Mouse (Mus musculus): ENCODE measurements at regions not wholly inside any gene's neighbourhood (a gene's known extent, or its start where the extent isn't known, plus 50 kb on each side); places are given as distances from the start of the nearest gene placed in this dataset.

DNA sequence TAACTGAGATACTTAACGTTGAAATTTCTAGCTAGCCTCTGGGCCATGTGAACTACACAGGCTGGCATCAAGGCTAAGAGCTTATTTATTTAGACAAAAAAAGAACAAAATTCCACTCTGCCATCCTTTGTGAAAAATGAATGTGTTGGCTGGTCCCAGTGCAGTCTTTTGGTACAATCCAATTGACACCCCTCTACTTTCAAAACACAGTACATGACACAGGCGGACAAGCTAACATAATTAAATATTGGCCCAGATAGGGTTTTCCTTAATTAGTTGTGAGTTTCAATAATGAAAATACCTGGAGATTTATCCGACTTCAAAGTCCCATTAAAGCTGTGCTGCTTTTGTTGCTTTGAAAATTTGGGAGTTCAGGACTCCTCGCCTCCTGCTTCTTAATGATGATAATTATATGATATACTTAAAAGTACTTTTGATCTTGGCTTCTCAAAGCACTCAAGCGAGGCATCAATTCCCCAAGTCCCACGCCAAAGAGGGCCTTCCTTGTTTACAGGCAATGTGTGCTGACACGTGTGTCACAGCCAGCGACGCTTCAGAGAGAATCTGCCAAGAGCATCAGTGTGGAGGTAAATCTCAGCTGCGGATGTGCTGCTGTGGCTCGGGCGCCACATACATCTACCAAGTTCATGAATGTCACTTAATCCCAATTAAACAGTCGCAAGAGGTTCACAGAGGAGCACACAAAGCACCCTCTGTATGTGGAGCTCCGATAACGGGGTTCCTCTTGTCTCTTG, 429.5 kb upstream of the Fam92a start:
- Histone ChIP-seq H3K4me2 (no peak overlapping the region), H3K27ac (no peak overlapping the region), H3K27me3 (no peaks in the 10 kb centered on the region), H3K4me3 (replicated peaks) (no peak overlapping the region), H3K4me1 (no peaks in the 10 kb centered on the region), H3K36me3 (no peaks in the 10 kb centered on the region), H3K9ac (no peak overlapping the region), H3K9me3 (replicated peaks) (no peaks in the 10 kb centered on the region)
- no peak for ATAC-seq (replicated peaks; ENCODE audit: low FRiP score)
- 82% methylated on average over 15 of the region's 15 CpGs for WGBS

DNA sequence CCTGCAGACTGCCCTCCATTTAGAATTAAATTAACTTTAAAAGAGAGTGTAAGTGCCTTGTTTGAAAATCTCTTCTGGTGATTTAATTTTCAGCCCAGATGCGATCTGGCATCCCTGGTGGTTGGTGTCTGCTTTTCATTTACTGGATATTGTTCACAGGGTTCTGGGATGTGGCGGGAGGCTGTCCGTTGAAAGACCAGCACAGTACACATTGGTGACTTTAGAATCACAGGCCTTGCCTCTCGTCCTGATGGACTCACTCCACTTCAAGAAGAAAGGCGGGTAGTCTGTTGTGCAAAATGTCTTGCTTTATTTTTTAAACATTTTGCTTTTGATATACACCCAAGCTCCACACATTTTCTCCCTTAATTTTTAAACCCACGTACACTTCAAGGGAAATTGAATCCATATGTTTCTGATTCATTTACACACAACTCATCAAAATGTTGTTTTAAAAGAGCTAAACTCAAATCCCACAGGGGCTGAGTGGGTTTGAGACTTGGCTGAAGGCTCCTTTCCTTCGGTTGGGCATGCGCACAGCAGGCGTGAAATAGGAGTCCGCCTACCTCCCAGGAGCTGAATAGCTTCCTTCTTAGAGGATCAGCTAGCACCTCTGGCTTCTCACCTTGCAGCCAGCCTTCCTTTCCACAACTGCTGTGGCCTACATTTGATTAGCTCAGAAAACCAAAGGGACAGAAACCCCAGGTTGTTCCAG, 424.1 kb upstream of the Fam92a start:
- Histone ChIP-seq H3K27me3 (no peaks in the 10 kb centered on the region), H3K9me3 (replicated peaks) (no peaks in the 10 kb centered on the region), H3K4me3 (replicated peaks) (no peak overlapping the region), H3K9ac (no peak overlapping the region), H3K4me2 (no peak overlapping the region), H3K27ac (no peak overlapping the region), H3K36me3 (no peaks in the 10 kb centered on the region), H3K4me1 (no peaks in the 10 kb centered on the region)
- WGBS, result 61% methylated on average over 10 of the region's 10 CpGs
- ATAC-seq (replicated peaks; ENCODE audit: low FRiP score), result no peak

DNA sequence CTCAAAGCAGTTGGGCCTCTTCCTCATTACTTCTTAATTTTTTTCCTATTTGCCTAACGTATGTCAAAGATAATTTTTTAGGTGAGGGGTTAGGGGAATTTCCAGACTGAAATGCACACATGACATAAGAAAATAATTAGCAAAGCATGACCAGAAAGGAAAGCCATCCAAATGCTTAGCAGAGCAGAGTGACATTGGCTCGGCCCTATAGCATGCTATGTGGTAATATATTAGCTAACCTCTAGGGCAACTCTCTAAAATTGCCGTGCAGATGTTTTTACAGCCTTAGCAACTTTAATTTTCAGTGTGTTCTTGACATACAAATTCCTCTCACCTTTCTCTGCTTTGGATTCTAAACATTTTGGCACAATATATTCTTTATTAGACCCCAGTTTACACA, 421.2 kb upstream of the Fam92a start:
- H3K4me3 ChIP-seq (replicated peaks), result no peak overlapping the region
- H3K36me3 ChIP-seq, result no peaks in the 10 kb centered on the region
- no peak overlapping the region for H3K4me2 ChIP-seq
- no peak overlapping the region for H3K9ac ChIP-seq
- 32% methylated on average over 3 of the region's 3 CpGs for WGBS
- 0 out of 2 replicates have a peak, but pooled peaks have one; percentile 40 for ATAC-seq (replicated peaks; ENCODE audit: low FRiP score)
- H3K27ac ChIP-seq, result no peak overlapping the region
- H3K9me3 ChIP-seq (replicated peaks), result no peaks in the 10 kb centered on the region
- H3K4me1 ChIP-seq, result no peaks in the 10 kb centered on the region
- no peaks in the 10 kb centered on the region for H3K27me3 ChIP-seq

DNA sequence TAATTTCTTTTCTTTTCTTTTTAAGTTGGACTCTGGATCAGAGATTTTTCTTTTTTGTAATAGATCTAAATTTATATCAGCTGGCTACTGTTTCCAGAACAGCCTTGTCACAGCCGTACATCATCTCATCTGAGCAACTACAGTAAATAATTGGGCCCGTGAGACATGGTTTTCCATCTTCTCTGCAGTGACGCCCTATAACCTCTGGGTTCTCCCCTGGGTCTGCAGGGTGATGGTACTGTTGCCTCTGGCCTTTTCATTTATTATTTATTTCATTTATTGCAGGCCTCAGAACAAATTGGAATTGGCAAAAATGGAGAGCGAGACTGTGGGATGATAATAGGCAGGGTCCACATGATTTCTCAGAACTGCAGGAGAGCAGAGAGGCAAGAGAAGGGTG, 406.3 kb upstream of the Fam92a start:
- no peaks in the 10 kb centered on the region for H3K27me3 ChIP-seq
- 73% methylated on average over 4 of the region's 4 CpGs for whole genome bisulfite sequencing
- no peak overlapping the region for H3K27ac ChIP-seq
- H3K4me2 ChIP-seq, result no peak overlapping the region
- no peaks in the 10 kb centered on the region for H3K9me3 ChIP-seq (replicated peaks)
- no peak overlapping the region for H3K4me3 ChIP-seq (replicated peaks)
- H3K36me3 ChIP-seq, result no peaks in the 10 kb centered on the region
- no peaks in the 10 kb centered on the region for H3K4me1 ChIP-seq
- no peak overlapping the region for H3K9ac ChIP-seq
- no peak for ATAC-seq (replicated peaks; ENCODE audit: low FRiP score)

DNA sequence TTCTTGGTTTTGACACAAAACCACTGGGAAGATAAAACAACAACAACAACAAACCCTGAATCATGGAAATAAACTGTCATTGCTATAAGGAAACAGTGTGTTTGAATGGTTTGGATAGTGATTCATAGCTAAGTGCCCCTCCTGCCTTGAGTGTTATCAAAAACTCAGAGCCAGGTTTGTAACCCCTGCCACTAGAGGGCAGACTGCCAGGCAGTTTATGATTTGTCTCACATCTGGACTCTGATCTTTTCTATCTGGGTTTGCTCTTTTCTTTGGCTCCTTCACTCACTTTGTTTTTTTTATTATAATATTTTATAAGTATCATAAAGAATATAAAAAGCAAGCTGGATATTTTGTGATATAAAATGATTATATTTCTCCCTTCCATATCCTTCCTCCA, 400.1 kb upstream of the Fam92a start:
- ATAC-seq (replicated peaks; ENCODE audit: low FRiP score), result no peak
- H3K9ac ChIP-seq, result no peak overlapping the region
- no peaks in the 10 kb centered on the region for H3K36me3 ChIP-seq
- no peaks in the 10 kb centered on the region for H3K4me1 ChIP-seq
- no peak overlapping the region for H3K4me2 ChIP-seq
- no peaks in the 10 kb centered on the region for H3K9me3 ChIP-seq (replicated peaks)
- no peak overlapping the region for H3K4me3 ChIP-seq (replicated peaks)
- no peak overlapping the region for H3K27ac ChIP-seq
- no peaks in the 10 kb centered on the region for H3K27me3 ChIP-seq

GRCm38 (mm10) chr4:12570689-12571088, 398.9 kb upstream of the Fam92a start:
- H3K4me3 ChIP-seq (replicated peaks), result no peak overlapping the region
- no peak overlapping the region for H3K9ac ChIP-seq
- 82% methylated on average over 7 of the region's 7 CpGs for WGBS
- H3K4me2 ChIP-seq, result no peak overlapping the region
- no peaks in the 10 kb centered on the region for H3K36me3 ChIP-seq
- no peaks in the 10 kb centered on the region for H3K27me3 ChIP-seq
- no peak overlapping the region for H3K27ac ChIP-seq
- no peak for ATAC-seq (replicated peaks; ENCODE audit: low FRiP score)
- no peaks in the 10 kb centered on the region for H3K4me1 ChIP-seq
- H3K9me3 ChIP-seq (replicated peaks), result no peaks in the 10 kb centered on the region

DNA sequence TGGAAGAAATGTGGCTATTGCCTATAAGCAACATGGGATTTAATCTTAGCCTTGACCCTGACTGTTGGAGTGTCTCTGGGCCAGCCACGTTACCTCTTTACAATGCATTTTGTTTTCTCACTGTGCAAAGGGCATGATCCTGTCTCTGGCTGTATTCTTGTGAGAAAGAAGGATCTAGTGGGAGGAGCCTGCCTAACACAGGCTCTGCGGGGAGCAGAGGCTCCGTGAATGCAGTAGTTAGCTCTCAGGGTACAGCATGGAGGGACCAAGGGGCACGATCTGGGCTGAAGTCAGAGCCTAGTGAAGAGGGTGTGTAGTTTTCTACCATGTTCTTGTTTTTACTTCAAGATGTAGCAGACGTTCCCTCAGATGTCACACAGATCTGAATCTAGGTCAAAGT, 395.8 kb upstream of the Fam92a start:
- no peak overlapping the region for H3K27ac ChIP-seq
- no peak for ATAC-seq (replicated peaks; ENCODE audit: low FRiP score)
- no peak overlapping the region for H3K9ac ChIP-seq
- WGBS, result 25% methylated on average over 5 of the region's 5 CpGs
- no peaks in the 10 kb centered on the region for H3K4me1 ChIP-seq
- no peaks in the 10 kb centered on the region for H3K36me3 ChIP-seq
- H3K27me3 ChIP-seq, result no peaks in the 10 kb centered on the region
- no peak overlapping the region for H3K4me2 ChIP-seq
- H3K4me3 ChIP-seq (replicated peaks), result no peak overlapping the region
- H3K9me3 ChIP-seq (replicated peaks), result no peaks in the 10 kb centered on the region

- H3K27ac ChIP-seq, result no peak overlapping the region
- H3K9ac ChIP-seq, result no peak overlapping the region
- 0 out of 2 replicates have a peak, but pooled peaks cover 5% of the 10 kb centered on the region for H3K4me1 ChIP-seq
- no peak overlapping the region for H3K4me2 ChIP-seq
- WGBS, result 60% methylated on average over 1 of the region's 1 CpGs
- H3K4me3 ChIP-seq (replicated peaks), result no peak overlapping the region
- ATAC-seq (replicated peaks; ENCODE audit: low FRiP score), result no peak
- H3K36me3 ChIP-seq, result no peaks in the 10 kb centered on the region
- H3K27me3 ChIP-seq, result no peaks in the 10 kb centered on the region
- H3K9me3 ChIP-seq (replicated peaks), result no peaks in the 10 kb centered on the region
Measured at GRCm38 (mm10) chr4:12563016-12563415, 391.2 kb upstream of the Fam92a start.

DNA sequence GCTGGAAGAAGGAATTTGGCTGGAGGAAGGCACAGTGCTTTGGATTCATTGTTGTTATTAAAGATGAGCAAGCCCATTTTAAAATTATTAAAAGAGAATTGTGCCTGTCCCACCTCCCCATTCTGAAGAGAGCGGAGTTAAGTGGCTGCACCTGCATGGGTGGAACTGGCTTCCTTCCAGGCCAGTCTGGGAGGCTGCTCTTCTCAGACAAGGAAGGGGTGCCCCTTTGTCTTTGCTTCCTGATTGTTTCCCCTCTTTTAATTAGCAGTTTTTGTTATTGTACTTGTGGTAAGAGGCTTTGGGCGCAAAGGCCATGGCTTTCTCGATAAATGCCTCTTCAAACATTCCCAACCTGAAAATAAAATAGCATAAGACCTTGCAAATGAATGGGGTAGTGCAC, 388.7 kb upstream of the Fam92a start:
- Histone ChIP-seq H3K9me3 (replicated peaks) (no peaks in the 10 kb centered on the region), H3K4me2 (no peak overlapping the region), H3K27me3 (no peaks in the 10 kb centered on the region), H3K27ac (no peak overlapping the region), H3K36me3 (no peaks in the 10 kb centered on the region), H3K4me1 (0 out of 2 replicates have a peak, but pooled peaks cover 5% of the 10 kb centered on the region), H3K9ac (no peak overlapping the region), H3K4me3 (replicated peaks) (no peak overlapping the region)
- ATAC-seq (replicated peaks; ENCODE audit: low FRiP score), result no peak
- WGBS, result 81% methylated on average over 3 of the region's 3 CpGs

DNA sequence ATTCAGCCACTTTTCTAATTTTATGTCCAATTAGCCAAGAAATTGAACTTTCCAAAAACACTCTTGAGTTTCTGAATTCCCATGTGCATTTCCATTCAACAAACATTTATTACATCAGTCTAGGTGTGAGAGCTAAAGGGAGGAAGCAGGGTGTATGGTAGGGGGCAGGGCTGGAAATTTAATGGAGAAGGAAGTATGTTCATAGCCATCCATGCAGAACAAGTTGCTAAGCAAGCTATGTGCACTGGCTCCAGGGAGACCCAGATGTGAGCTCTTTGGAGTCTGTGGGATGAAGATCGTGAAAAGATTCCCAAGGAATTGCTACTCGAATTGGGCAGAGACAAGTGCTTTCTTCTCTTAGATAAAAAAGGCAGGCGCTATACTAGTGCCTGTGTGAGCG, 388.2 kb upstream of the Fam92a start:
- Histone ChIP-seq H3K4me1 (0 out of 2 replicates have a peak, but pooled peaks cover 5% of the 10 kb centered on the region), H3K27ac (no peak overlapping the region), H3K27me3 (no peaks in the 10 kb centered on the region), H3K9ac (no peak overlapping the region), H3K36me3 (no peaks in the 10 kb centered on the region), H3K4me3 (replicated peaks) (no peak overlapping the region), H3K9me3 (replicated peaks) (no peaks in the 10 kb centered on the region), H3K4me2 (no peak overlapping the region)
- WGBS, result 82% methylated on average over 4 of the region's 4 CpGs
- ATAC-seq (replicated peaks; ENCODE audit: low FRiP score), result peak; percentile 60; the same call in 1 of the 2 replicates

DNA sequence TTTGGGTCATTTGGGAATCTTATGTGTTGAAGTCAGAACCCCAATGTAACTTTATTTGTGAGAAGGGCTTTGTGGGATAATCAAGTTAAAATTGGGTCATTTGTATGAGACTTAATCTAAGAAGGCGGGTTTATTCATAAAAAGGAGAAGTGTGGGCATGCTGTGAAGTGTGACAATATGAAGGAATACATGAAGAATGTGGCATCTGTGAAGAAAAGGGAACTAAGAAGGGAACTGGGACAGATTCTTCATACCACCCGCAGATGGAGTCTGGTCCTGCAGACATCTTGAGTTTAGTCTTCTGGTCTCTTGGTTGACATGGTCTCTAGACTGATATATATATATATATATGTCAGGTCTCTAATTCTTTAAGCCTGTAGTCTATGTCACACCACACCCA, 385.3 kb upstream of the Fam92a start:
- Histone ChIP-seq H3K4me3 (replicated peaks) (no peak overlapping the region), H3K36me3 (no peaks in the 10 kb centered on the region), H3K27ac (no peak overlapping the region), H3K9ac (no peak overlapping the region), H3K27me3 (no peaks in the 10 kb centered on the region), H3K4me1 (0 out of 2 replicates have a peak, but pooled peaks cover 5% of the 10 kb centered on the region), H3K4me2 (no peak overlapping the region), H3K9me3 (replicated peaks) (no peaks in the 10 kb centered on the region)
- 92% methylated on average over 2 of the region's 2 CpGs for WGBS
- ATAC-seq (replicated peaks; ENCODE audit: low FRiP score), result no peak

- H3K9ac ChIP-seq, result no peak overlapping the region
- no peak for ATAC-seq (replicated peaks; ENCODE audit: low FRiP score)
- H3K4me3 ChIP-seq (replicated peaks), result no peak overlapping the region
- H3K4me1 ChIP-seq, result no peaks in the 10 kb centered on the region
- WGBS, result 86% methylated on average over 4 of the region's 4 CpGs
- no peaks in the 10 kb centered on the region for H3K36me3 ChIP-seq
- H3K4me2 ChIP-seq, result no peak overlapping the region
- H3K27ac ChIP-seq, result no peak overlapping the region
- no peaks in the 10 kb centered on the region for H3K9me3 ChIP-seq (replicated peaks)
- H3K27me3 ChIP-seq, result no peaks in the 10 kb centered on the region
Measured at GRCm38 (mm10) chr4:12549265-12549664, 377.4 kb upstream of the Fam92a start.
